Mouse (Mus musculus): ENCODE measurements around the gene Ttc7b. TPM values are rescaled to one million over a fixed set of nuclear protein-coding genes. Genes with fewer than 3 reads are reported as not detected.

Ttc7b gene
- polyA plus RNA-seq, 2 experiments from 2014 or later: 3.1 to 3.2 TPM

- ATAC-seq: no peak
Measured at GRCm38 (mm10) chr12:100486232-100486631, 34.4 kb downstream of the Ttc7b start.

GRCm38 (mm10) chr12:100483054-100483453 is 37.6 kb downstream of the Ttc7b start:
- ATAC-seq: no peak

GRCm38 (mm10) chr12:100482255-100482654 is 38.4 kb downstream of the Ttc7b start:
- ATAC-seq: no peak

- no peak for ATAC-seq
Measured at GRCm38 (mm10) chr12:100481443-100482026, 39.1 kb downstream of the Ttc7b start.

GRCm38 (mm10) chr12:100480642-100481442 is 39.8 kb downstream of the Ttc7b start:
- ATAC-seq: no peak

- peak; percentile 97 for ATAC-seq
Measured at GRCm38 (mm10) chr12:100479892-100480621, 40.6 kb downstream of the Ttc7b start.

- ATAC-seq: no peak
Measured at GRCm38 (mm10) chr12:100479270-100479869, 41.3 kb downstream of the Ttc7b start.

GRCm38 (mm10) chr12:100478615-100479014 is 42.0 kb downstream of the Ttc7b start:
- no peak for ATAC-seq

GRCm38 (mm10) chr12:100478151-100478550 is 42.5 kb downstream of the Ttc7b start:
- no peak for ATAC-seq

- no peak for ATAC-seq
Measured at GRCm38 (mm10) chr12:100477474-100477873, 43.2 kb downstream of the Ttc7b start.

GRCm38 (mm10) chr12:100476351-100476750 is 44.3 kb downstream of the Ttc7b start:
- ATAC-seq: no peak

GRCm38 (mm10) chr12:100475489-100475888 is 45.1 kb downstream of the Ttc7b start:
- no peak for ATAC-seq

- ATAC-seq: no peak
Measured at GRCm38 (mm10) chr12:100474661-100475321, 45.8 kb downstream of the Ttc7b start.

- ATAC-seq: no peak
Measured at GRCm38 (mm10) chr12:100470295-100470694, 50.3 kb downstream of the Ttc7b start.

- ATAC-seq: no peak
Measured at GRCm38 (mm10) chr12:100469503-100470293, 50.9 kb downstream of the Ttc7b start.

GRCm38 (mm10) chr12:100465101-100465715 is 55.4 kb downstream of the Ttc7b start:
- ATAC-seq: no peak

- ATAC-seq: no peak
Measured at GRCm38 (mm10) chr12:100457701-100458100, 62.9 kb downstream of the Ttc7b start.

- no peak for ATAC-seq
Measured at GRCm38 (mm10) chr12:100456257-100456975, 64.2 kb downstream of the Ttc7b start.

- ATAC-seq: no peak
Measured at GRCm38 (mm10) chr12:100455453-100455852, 65.2 kb downstream of the Ttc7b start.

- ATAC-seq: no peak
Measured at GRCm38 (mm10) chr12:100447701-100448277, 72.8 kb downstream of the Ttc7b start.

Data from activated CD4-positive, CD25-positive, alpha-beta regulatory T cell, adult 4 months (primary cell).